Mouse (Mus musculus) olfactory bulb, adult 2 months (tissue): ENCODE results near the gene Gm49486. TPM values are rescaled to one million over a fixed set of nuclear protein-coding genes. Genes with fewer than 3 reads are reported as not detected.
A peak's percentile ranks its signal among the peaks of the same experiment; 100 is the strongest.

Experiments used
- H3K27ac ChIP-seq: fragments of 200-500 bp; 2 replicates; pipeline ENCODE4 v1.5.1; 2012; ENCODE audit warnings: low read depth, low read length; ENCODE audit not compliant: insufficient read depth
- H3K4me1 ChIP-seq: fragments of 200-500 bp; 2 replicates; pipeline ENCODE4 v1.6.1; 2012; ENCODE audit warnings: low read length; ENCODE audit not compliant: control insufficient read depth, insufficient read depth
- H3K4me3 ChIP-seq: fragments of 200-500 bp; 2 replicates; pipeline ENCODE4 v1.5.1; 2012; ENCODE audit warnings: mild to moderate bottlenecking, low read depth, low read length, moderate library complexity; ENCODE audit not compliant: insufficient read depth
- CTCF ChIP-seq: fragments of 200-500 bp; IDR thresholded peaks from 2 replicates; pipeline ENCODE4 v1.5.1; 2012; ENCODE audit warnings: low read depth, mild to moderate bottlenecking, low read length, moderate library complexity; ENCODE audit not compliant: insufficient read depth
- POLR2A ChIP-seq: fragments of 200-500 bp; IDR thresholded peaks from 2 replicates; pipeline ENCODE4 v1.6.1; 2012; ENCODE audit warnings: mild to moderate bottlenecking, low read depth, low read length, moderate library complexity; ENCODE audit not compliant: insufficient read depth
- WGBS: fragments of 180-500 bp; shearing (Covaris S2); methylation state at CpG from one replicate; pipeline ENCODE4 v1.1.7; 2018; 5-methylcytosine and 5-hydroxymethylcytosine counted together
- polyA plus RNA-seq: library from polyadenylated mRNA; stranded (reverse); fragments of >200 nt; gene quantifications from 2 replicates; pipeline ENCODE4 v1.2.4, GENCODE M21; 2012; ENCODE audit warnings: low replicate concordance; ENCODE audit not compliant: missing spikeins, insufficient read depth, insufficient read length

The Gm49486 gene
- polyA plus RNA-seq, 1 experiment: not detected

DNA sequence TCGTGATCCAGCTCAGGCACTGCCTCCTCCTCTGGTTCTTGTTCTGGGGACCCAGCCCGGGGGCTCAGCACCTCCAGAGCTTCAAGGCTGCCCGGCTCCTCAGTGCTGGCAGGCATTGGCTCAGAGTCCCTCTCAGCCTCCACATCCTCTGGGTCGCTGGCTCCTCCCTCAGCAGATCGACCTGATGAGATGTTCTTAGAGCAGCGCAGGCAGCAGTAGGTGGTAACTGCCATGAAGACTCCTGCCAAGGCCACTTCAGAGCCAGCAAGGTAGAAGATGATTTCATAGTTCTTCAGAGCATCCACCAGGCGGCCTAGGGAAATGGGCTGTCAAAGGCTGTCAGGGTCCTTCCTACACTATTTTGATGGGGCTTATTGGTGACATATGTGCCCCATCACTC, 22.0 kb downstream of the Gm49486 start:
- peaks cover 26% of the 10 kb centered on the region for H3K4me1 ChIP-seq
- no peak overlapping the region for H3K4me3 ChIP-seq
- no peak for TF ChIP-seq POLR2A
- no peak for TF ChIP-seq CTCF
- WGBS: 57% methylated on average over 7 of the region's 7 CpGs
- H3K27ac ChIP-seq: no peak overlapping the region

DNA sequence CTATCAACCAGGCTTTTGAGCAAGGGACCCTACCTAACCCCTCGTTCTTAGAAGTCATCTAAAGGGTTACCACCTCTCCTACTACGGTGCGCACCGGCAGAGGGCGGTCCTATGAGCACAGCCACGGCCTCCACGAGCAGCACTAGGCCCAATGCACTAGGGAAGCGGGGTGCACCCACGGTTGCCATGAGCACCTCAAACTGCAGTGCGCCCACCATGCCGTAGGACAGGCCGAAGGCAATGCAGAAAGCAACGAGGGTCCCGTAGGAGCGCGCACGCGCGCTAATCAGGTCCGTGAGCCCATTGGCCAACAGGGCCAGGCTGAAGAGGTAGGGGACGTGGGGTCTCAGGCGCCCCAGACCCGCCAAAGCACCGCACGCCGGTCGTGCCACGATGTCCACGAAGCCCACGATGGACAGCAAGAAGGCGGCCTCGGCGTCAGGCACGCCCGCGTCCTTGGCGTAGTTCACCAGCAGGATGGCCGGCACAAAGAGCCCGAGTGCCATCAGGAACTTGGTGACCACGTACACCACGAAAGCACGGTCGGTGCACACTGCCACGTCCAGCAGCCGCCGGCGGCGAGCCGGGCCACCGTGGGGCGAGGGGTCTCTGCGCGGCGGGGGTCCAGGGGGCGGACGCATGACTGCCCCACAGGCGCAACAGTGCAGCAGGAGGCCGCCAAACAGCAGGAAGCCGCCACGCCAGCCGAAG, 22.7 kb downstream of the Gm49486 start:
- Histone ChIP-seq H3K4me1 (peaks cover 26% of the 10 kb centered on the region), H3K4me3 (peak overlapping the region; percentile 44), H3K27ac (no peak overlapping the region)
- 3% methylated on average over 61 of the region's 61 CpGs for WGBS
- TF ChIP-seq CTCF (peak; percentile 6; the same call in 1 of the 2 replicates), POLR2A (peak; percentile 34; the same call in 1 of the 2 replicates)

DNA sequence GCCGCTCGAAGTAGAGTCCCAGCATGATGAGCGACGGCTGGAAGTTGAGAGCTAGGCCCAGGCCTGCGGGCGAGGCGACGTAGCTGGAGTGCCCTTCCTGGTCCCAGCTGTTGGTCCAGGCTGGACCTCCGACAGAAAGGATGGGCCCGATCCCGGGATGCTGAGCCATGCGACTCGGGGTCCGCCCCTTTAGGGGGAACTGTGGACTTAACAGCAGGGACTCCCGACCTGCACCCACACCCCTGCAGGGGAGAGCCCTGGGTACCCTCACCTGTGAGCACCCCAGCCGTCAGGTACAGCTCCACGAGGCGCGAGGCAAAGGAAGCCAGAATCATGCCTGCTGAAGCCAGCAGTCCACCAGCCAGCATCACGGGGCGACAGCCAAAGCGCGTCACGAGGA, 23.4 kb downstream of the Gm49486 start:
- peak overlapping the region; percentile 44 for H3K4me3 ChIP-seq
- 38% methylated on average over 24 of the region's 24 CpGs for WGBS
- TF ChIP-seq CTCF (peak; percentile 6; the same call in 1 of the 2 replicates), POLR2A (no peak)

DNA sequence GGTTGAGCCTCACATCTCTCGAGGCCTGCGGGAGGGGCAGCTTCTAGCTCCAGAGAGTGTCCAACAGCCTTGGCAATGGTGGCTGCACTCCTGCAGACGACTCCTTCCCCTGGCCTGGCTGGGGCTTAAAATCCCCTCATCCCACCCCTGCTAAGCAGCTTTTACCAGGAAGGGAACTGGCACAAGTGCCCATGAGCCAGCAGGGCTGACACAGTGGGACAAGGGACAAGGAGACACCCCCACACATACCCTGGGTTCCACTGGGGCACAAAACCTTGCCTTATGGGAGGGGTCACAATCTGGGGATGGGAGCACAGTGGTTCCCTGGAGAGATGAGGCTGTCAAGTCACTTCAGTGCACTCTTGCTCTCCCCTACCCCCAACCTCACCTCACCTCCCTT, 25.5 kb downstream of the Gm49486 start, which contains the start of gene Slc16a8:
Gene Slc16a8 (minus strand): TSS at position 101 of the 400 bp plus-strand sequence.
- TF ChIP-seq POLR2A (no peak), CTCF (no peak)
- no peak within 1 kb of the TSS for H3K4me3 ChIP-seq
- no peak within 1 kb of the TSS for H3K27ac ChIP-seq
- 49% methylated on average over 3 of the region's 3 CpGs for WGBS
- H3K4me1 ChIP-seq: peaks cover 23% of the 10 kb centered on the region

More for the DNA sequence above, 23.4 kb downstream of the Gm49486 start:
- Histone ChIP-seq H3K27ac (no peak overlapping the region), H3K4me1 (peaks cover 26% of the 10 kb centered on the region)

DNA sequence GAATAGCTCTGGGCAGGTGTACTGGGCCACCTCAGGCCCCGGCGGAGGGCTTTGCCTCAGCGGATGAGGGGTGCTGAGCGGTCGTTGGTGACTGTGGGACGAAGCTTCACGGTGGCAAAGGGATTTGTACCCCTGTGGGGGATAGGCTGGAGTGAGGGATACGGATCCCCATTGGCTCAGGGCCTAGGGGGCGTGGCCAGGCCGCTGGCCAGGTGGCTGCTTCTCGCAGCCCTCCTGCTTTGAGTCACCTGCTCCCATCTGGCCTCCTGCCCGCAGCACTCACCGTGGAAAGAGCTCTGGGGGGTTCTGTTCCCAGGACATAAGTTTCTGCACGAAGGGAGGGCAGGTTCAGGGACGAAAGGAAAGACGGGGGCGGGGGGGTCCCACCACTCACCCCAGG, 29.3 kb downstream of the Gm49486 start:
- H3K27ac ChIP-seq: no peak overlapping the region
- WGBS: 42% methylated on average over 17 of the region's 17 CpGs
- H3K4me3 ChIP-seq: no peak overlapping the region
- H3K4me1 ChIP-seq: peaks cover 26% of the 10 kb centered on the region
- TF ChIP-seq POLR2A (no peak), CTCF (no peak)

DNA sequence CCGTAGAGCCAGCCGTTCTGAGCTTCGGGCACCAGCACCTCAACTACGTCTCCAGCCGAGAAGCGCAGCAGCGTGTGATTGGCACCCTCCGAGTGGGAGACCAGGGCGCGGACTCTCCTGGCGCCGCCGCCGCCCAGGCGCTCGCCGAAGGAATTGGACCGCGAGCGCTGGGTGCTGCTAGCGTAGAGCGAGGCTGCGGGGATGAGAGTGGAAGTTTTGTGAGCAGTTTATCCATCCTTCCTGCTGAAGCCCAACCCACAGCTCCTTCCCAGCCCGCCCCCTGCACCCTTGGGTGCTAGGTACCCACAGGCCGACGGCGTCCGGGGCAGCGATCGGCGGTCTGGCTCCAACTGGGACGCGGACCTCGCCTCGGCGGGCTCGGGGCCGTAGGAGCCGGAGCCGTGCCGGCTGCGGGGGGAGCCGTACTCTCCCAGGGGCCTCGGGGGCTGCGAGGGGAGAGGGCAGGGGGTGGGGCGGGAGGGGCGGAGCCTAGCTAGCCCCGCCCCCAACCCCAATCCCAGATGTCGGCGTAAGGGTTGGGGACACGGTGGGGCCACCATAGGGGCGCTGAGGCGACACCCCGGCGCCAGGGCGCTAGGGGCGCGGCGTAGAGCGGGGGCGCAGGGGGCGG, 32.0 kb downstream of the Gm49486 start:
- WGBS: 2% methylated on average over 60 of the region's 62 CpGs
- Histone ChIP-seq H3K27ac (no peak overlapping the region), H3K4me1 (peaks cover 22% of the 10 kb centered on the region), H3K4me3 (peak overlapping the region; percentile 88)
- no peak for TF ChIP-seq CTCF
- peak; percentile 38; the same call in 1 of the 2 replicates for TF ChIP-seq POLR2A

DNA sequence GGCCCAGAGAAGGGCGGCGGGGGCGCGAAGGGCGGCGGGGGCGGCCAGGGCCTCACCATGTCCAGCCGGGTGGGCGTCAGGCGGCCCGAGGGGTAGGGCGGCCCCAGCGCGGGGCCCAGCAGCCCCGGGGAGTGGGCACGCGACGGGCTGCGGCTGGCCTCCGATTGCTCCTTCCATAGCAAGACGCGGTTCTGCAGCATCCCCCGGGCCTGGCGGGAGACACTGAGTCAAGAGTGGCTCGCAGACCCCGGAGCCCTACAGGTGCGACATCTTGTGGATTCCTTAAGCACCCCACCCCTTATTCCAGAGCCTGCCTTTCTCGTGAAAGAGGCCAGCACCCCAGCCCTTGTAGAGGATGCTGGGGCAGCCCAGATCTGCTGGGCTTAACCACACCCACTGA, 32.6 kb downstream of the Gm49486 start:
- no peak overlapping the region for H3K27ac ChIP-seq
- WGBS: under 1% methylated on average over 24 of the region's 28 CpGs
- H3K4me1 ChIP-seq: peaks cover 22% of the 10 kb centered on the region
- H3K4me3 ChIP-seq: peak overlapping the region; percentile 88
- no peak for TF ChIP-seq CTCF

DNA sequence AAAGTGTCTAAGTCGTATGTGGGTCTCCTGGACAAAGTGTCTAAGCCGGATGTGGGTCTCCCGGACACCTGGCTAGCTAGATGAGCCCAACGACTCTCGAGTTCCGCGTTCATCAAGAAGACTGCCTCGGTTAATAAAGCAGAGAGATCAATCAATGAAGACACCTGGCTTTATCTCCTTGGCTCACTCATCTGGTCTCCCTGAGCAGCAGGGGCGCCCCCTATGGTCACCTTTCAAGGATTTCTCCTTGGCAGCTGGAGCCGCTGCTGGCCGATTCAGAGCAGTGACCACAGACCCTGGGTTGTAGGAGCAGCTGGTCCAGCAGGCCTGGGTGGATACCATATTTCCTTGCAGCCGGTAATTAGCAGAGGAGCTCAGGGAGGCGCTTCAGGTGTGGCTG, 33.2 kb downstream of the Gm49486 start:
- peaks cover 22% of the 10 kb centered on the region for H3K4me1 ChIP-seq
- no peak overlapping the region for H3K4me3 ChIP-seq
- no peak overlapping the region for H3K27ac ChIP-seq
- 19% methylated on average over 13 of the region's 13 CpGs for WGBS
- TF ChIP-seq POLR2A (no peak), CTCF (peak; percentile 45; the same call in 1 of the 2 replicates)

DNA sequence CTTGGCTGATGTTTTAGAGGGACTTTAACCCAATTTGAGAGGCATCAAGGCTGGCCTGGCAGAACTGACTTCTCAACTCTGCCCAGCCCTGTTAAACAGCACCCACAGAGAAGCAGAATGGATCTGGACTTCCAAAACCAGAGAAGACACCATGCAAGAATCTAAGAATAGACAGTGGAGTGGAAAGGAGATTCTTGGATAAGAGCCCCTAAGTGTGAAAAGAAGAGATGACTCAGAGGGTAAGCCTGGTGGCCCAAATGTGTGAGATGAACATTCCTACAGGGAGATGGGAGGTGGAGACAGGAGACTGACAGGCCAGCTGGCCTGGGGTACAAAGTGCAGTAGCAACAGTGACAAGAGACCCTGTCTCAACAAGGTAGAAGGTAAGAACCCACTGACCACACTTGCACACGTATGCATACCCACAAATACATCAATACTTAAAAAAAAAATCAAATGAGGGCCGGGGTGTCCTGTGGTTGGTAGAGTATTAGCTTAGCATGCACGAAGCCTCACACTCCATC, 33.7 kb downstream of the Gm49486 start:
- no peak for TF ChIP-seq CTCF
- no peak for TF ChIP-seq POLR2A
- 92% methylated on average over 3 of the region's 3 CpGs for WGBS
- Histone ChIP-seq H3K4me3 (no peak overlapping the region), H3K4me1 (peaks cover 22% of the 10 kb centered on the region), H3K27ac (no peak overlapping the region; the same call in 1 of the 2 replicates)
